Mouse (Mus musculus) hindbrain, embryonic 14.5 days (tissue): ENCODE data around the gene Soga3. TPM values are rescaled to one million over a fixed set of nuclear protein-coding genes. Genes with fewer than 3 reads are reported as not detected.

Experiments used
- ATAC-seq: fragments of 200-750 bp; cut with Nextera tagmentation; 2 replicates; pipeline ENCODE4 v1.8.0; 2017; ENCODE audit warnings: moderate number of reproducible peaks, mild to moderate bottlenecking, moderate TSS enrichment, moderate library complexity; ENCODE audit not compliant: low FRiP score
- DNase-seq: peaks from one replicate; pipeline ENCODE4 v3.0.0-alpha.2; 2015; ENCODE audit warnings: low spot score
- H3K27ac ChIP-seq: fragments of 300-500 bp; sonication (generic); 2 replicates; pipeline ENCODE4 v1.5.1; 2014; ENCODE audit warnings: mild to moderate bottlenecking, moderate library complexity
- H3K27me3 ChIP-seq: fragments of 300-500 bp; sonication (generic); 2 replicates; pipeline ENCODE4 v1.6.1; 2014; ENCODE audit warnings: mild to moderate bottlenecking, low read length, mixed read lengths; ENCODE audit not compliant: control insufficient read depth, insufficient read depth
- H3K36me3 ChIP-seq: fragments of 300-500 bp; sonication (generic); replicated peaks from 2 replicates; pipeline ENCODE4 v1.6.1; 2014; ENCODE audit not compliant: control insufficient read depth, insufficient read depth
- H3K4me1 ChIP-seq: fragments of 300-500 bp; sonication (generic); replicated peaks from 2 replicates; pipeline ENCODE4 v1.6.1; 2014; ENCODE audit warnings: antibody characterized with exemption, low read length, mixed read lengths; ENCODE audit not compliant: control insufficient read depth, insufficient read depth
- H3K4me2 ChIP-seq: fragments of 300-500 bp; sonication (generic); replicated peaks from 2 replicates; pipeline ENCODE4 v1.6.1; 2014; ENCODE audit warnings: mild to moderate bottlenecking, moderate library complexity
- H3K4me3 ChIP-seq: fragments of 300-500 bp; sonication (generic); replicated peaks from 2 replicates; pipeline ENCODE4 v1.5.1; 2014; ENCODE audit warnings: mild to moderate bottlenecking, low read length
- H3K9ac ChIP-seq: fragments of 300-500 bp; sonication (generic); 2 replicates; pipeline ENCODE4 v1.6.1; 2014
- H3K9me3 ChIP-seq: fragments of 300-500 bp; sonication (generic); 2 replicates; pipeline ENCODE4 v1.6.1; 2016; ENCODE audit warnings: low read length; ENCODE audit not compliant: control insufficient read depth
- WGBS: fragments of 180-500 bp; shearing (Covaris S2); extraction: QIAGEN DNeasy Blood & Tissue Kit; methylation state at CpG from one replicate; pipeline ENCODE4 v1.1.7; 2014; 5-methylcytosine and 5-hydroxymethylcytosine counted together
- polyA plus RNA-seq: library from polyadenylated mRNA; unstranded; fragments of >200 nt; fragmentation: Nextera tagmentation; extraction: Ambion mirVana; gene quantifications from 2 replicates; pipeline ENCODE4 v1.2.1, GENCODE M21; 2014

Gene Soga3
- polyA plus RNA-seq = 92.8 and 94.7 TPM in 2 replicates

GRCm38 (mm10) chr10:29143566-29144335, at the start of gene Soga3:
Gene Soga3, plus strand, starts transcription at chr10:29143839.
- no peaks in the 10 kb centered on the region for H3K27me3 ChIP-seq
- peak within 1 kb of the TSS; percentile 80 for H3K4me3 ChIP-seq
- H3K4me2 ChIP-seq = peak within 1 kb of the TSS; percentile 88
- peak within 1 kb of the TSS; percentile 98 for H3K9ac ChIP-seq
- H3K9me3 ChIP-seq = no peaks in the 10 kb centered on the region
- H3K27ac ChIP-seq = peak within 1 kb of the TSS; percentile 99
- ATAC-seq (peak; percentile 86), DNase-seq (peak; percentile 88)
- H3K4me1 ChIP-seq = peaks cover 18% of the 10 kb centered on the region
- H3K36me3 ChIP-seq = 0 out of 2 replicates have a peak, but pooled peaks cover 4% of the 10 kb centered on the region
- under 1% methylated on average over 34 of the region's 34 CpGs for WGBS

DNA sequence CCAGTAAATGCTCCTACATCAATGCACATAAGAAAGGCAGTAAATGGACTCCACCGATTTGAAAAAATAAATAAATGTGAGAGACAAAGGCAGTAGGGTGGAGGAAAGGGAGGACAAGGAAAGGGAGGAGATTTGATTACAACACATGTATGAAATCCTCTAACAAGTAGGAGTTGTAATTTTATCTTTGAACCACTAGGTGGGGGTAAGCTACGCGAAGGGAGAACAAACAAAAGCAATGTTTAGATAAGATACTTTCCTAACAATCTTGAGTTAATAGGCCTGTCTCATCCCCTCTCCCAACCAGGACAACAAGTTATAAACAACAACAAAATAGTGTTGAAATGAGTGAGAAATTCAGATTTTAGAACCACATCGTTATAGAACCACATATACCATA, 36.7 kb upstream of the Soga3 start:
- Histone ChIP-seq H3K4me3 (no peak overlapping the region), H3K4me2 (no peak overlapping the region), H3K36me3 (no peaks in the 10 kb centered on the region), H3K9ac (no peak overlapping the region), H3K4me1 (no peaks in the 10 kb centered on the region), H3K9me3 (0 out of 2 replicates have a peak, but pooled peaks cover 8% of the 10 kb centered on the region), H3K27ac (no peak overlapping the region), H3K27me3 (no peaks in the 10 kb centered on the region)
- WGBS = 16% methylated on average over 4 of the region's 4 CpGs
- DNase-seq (peak; percentile 67), ATAC-seq (peak; percentile 55; the same call in 1 of the 2 replicates)

GRCm38 (mm10) chr10:29142556-29143105, 1.0 kb upstream of the Soga3 start:
- no peak for DNase-seq
- peak overlapping the region; percentile 88 for H3K4me2 ChIP-seq
- peak overlapping the region; percentile 98 for H3K9ac ChIP-seq
- no peaks in the 10 kb centered on the region for H3K27me3 ChIP-seq
- H3K4me1 ChIP-seq = peaks cover 12% of the 10 kb centered on the region; the same call in 1 of the 2 replicates
- WGBS = 25% methylated on average over 7 of the region's 7 CpGs
- H3K36me3 ChIP-seq = no peaks in the 10 kb centered on the region
- peak overlapping the region; percentile 99 for H3K27ac ChIP-seq
- no peaks in the 10 kb centered on the region for H3K9me3 ChIP-seq
- ATAC-seq = no peak
- H3K4me3 ChIP-seq = peak overlapping the region; percentile 80

DNA sequence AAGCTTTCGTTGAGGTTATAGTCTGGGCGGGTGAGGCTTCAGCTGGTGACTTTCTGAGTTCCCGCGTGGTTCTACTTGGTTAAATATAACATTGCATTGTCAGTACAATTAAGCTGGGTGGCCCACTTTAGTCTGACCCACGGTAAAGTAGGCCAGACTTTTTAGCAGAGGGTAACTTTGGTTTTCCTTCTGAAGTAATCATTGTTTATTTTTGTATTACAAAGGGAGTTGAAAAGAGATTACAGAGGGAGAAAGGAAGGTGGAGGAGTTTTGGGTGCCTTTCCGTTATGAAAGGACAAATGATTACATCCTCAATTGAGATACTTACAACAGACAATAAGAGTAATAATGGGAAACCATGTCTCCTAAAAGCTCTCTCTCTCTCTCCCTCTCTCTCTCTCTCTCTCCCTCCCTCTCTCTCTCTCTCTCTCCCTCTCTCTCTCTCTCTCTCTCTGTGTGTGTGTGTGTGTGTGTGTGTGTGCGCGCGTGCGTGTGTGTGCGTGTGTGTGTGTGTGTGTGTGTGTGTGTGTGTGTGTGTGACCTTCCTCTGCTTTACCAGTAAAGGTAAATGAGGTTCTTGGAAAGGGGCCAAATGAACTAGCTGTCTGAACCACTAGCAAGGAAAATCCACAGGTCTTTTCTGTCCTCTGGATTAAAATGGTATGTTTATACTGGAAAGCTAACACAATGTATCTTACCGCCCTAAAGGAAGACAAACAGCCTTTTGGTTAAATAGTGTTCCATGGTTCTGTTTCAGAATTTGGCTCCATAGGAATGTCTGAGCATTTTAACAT, 1.2 kb downstream of the Soga3 start:
- Histone ChIP-seq H3K9ac (peak overlapping the region; percentile 98), H3K27ac (peak overlapping the region; percentile 99), H3K9me3 (no peaks in the 10 kb centered on the region), H3K36me3 (peaks cover 12% of the 10 kb centered on the region), H3K27me3 (no peaks in the 10 kb centered on the region), H3K4me3 (peak overlapping the region; percentile 80), H3K4me2 (peak overlapping the region; percentile 88), H3K4me1 (peaks cover 28% of the 10 kb centered on the region)
- DNase-seq (peak; percentile 63), ATAC-seq (no peak)
- 10% methylated on average over 12 of the region's 12 CpGs for WGBS

DNA sequence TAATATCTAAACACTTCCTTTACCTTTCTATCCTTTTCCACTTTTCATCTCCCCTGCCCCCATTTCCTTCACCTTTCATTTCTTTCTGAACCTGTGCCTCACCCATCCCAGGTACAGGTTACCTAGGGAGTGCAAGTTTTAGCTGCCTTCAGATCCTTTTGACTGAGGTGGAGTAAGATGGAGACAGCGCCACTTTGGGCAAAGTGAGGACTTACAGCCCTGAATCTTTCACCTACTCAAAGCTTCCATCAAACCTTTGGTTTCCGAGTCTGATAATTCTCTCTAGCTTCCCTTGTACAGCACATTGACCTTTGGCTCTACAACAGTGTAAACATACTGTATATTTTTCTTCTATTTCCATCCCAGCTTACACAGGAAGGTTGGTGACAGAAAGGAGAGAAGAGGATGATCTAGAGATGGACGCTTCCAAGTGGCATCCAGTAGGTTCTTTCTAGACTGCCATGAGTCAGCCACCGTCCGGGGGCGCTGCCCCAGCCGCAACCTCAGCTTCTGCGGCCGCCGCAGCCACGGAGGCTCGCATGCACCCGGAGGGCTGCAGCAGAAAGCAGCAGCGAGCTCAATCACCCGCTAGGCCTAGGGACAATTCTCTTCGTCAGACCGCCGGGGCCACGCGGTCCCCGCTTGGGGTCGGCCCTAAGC, 2.7 kb downstream of the Soga3 start:
- Histone ChIP-seq H3K4me3 (peak overlapping the region; percentile 80), H3K27me3 (no peaks in the 10 kb centered on the region), H3K9ac (peak overlapping the region; percentile 98), H3K4me1 (peaks cover 30% of the 10 kb centered on the region), H3K36me3 (peaks cover 25% of the 10 kb centered on the region), H3K27ac (peak overlapping the region; percentile 91), H3K4me2 (peak overlapping the region; percentile 88), H3K9me3 (no peaks in the 10 kb centered on the region)
- DNase-seq = peak; percentile 58
- 2% methylated on average over 22 of the region's 22 CpGs for WGBS
- no peak for ATAC-seq

DNA sequence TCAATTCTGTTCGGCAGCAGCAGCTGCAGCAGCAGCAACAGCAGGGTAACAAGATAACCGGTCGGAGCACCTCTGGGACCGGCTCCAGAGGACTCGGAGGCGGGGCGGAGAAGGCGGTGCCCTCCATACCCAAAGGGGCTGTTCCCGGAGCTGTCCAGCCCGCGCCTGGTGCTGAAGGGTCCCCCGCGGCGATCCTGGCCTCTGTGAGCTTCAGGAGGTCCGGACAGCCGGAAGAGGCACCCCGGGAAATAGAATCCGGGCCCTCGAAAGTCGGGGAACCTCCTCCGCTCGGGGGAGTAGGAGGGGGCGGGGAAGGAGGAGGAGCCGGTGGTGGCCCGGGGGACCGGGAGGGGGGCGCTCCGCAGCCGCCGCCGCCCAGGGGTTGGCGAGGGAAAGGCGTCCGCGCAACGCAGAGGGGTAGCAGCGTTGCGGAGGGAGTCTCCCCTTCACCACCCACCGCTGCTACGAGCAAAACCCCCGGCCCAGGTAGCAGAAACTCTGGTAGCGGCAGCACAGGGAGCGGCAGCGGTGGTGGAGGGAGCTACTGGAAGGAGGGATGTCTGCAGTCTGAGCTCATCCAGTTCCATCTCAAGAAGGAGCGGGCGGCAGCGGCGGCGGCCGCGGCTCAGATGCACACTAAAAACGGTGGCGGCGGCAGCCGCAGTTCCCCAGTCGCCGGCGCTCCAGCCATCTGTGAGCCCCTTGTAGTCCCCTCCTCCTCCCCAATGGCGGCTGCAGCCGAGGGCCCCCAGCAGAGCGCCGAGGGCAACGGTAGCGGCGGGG, 3.4 kb downstream of the Soga3 start:
- Histone ChIP-seq H3K9me3 (no peaks in the 10 kb centered on the region), H3K9ac (peak overlapping the region; percentile 98), H3K4me1 (peaks cover 30% of the 10 kb centered on the region), H3K27me3 (no peaks in the 10 kb centered on the region), H3K4me3 (peak overlapping the region; percentile 80), H3K27ac (peak overlapping the region; percentile 91), H3K36me3 (peaks cover 32% of the 10 kb centered on the region), H3K4me2 (peak overlapping the region; percentile 88)
- under 1% methylated on average over 61 of the region's 65 CpGs for WGBS
- peak; percentile 79 for ATAC-seq
- peak; percentile 72 for DNase-seq

DNA sequence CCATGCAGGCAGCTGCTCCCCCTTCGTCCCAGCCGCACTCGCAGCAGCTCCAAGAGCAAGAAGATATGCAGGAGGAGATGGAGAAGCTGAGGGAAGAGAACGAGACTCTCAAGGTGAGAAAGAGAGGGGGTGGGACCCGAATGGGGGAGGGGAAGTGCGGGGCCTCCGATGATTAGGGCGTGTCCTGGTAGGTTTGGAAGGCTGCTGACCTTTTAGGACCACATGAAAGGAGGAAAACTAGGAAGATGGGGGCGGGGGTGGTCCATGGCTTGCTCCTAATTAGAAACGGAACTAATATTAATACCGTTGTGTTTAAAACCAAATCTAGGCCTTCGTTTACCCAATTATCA, 4.0 kb downstream of the Soga3 start:
- H3K9me3 ChIP-seq = no peaks in the 10 kb centered on the region
- peaks cover 38% of the 10 kb centered on the region for H3K36me3 ChIP-seq
- peak overlapping the region; percentile 91 for H3K27ac ChIP-seq
- peak overlapping the region; percentile 88 for H3K4me2 ChIP-seq
- H3K27me3 ChIP-seq = no peaks in the 10 kb centered on the region
- H3K4me3 ChIP-seq = peak overlapping the region; percentile 80
- ATAC-seq = no peak
- 1% methylated on average over 12 of the region's 12 CpGs for WGBS
- H3K4me1 ChIP-seq = peaks cover 25% of the 10 kb centered on the region
- peak overlapping the region; percentile 98 for H3K9ac ChIP-seq
- peak; percentile 40 for DNase-seq

DNA sequence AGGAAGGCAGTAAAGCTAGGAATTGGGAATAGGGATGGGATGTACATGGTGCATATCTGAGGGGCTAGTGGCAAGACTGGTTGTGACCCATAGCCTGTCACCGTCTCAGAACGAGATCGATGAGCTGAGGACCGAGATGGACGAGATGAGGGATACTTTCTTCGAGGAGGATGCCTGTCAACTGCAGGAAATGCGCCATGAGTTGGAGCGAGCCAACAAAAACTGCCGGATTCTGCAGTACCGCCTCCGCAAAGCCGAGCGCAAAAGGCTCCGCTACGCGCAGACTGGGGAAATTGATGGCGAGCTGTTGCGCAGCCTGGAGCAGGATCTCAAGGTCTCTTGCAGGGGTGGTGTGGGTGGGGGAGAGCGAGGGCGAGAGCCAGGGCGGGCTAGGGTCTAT, 4.4 kb downstream of the Soga3 start:
- DNase-seq = peak; percentile 49
- no peak for ATAC-seq

More for the DNA sequence above, 4.4 kb downstream of the Soga3 start:
- peak overlapping the region; percentile 91 for H3K27ac ChIP-seq
- H3K4me2 ChIP-seq = peak overlapping the region; percentile 88
- H3K9ac ChIP-seq = peak overlapping the region; percentile 98
- WGBS = under 1% methylated on average over 21 of the region's 21 CpGs
- no peaks in the 10 kb centered on the region for H3K9me3 ChIP-seq
- H3K4me1 ChIP-seq = peaks cover 22% of the 10 kb centered on the region
- H3K36me3 ChIP-seq = peaks cover 42% of the 10 kb centered on the region
- H3K27me3 ChIP-seq = no peaks in the 10 kb centered on the region
- H3K4me3 ChIP-seq = peak overlapping the region; percentile 80
